Mouse (Mus musculus): ENCODE data around the gene Sel1l3.

Sel1l3 gene

GRCm38 (mm10) chr5:53212782-53213710 is 681 bp downstream of the Sel1l3 start:
- DNase-seq, result peak; percentile 86 to 90

DNA sequence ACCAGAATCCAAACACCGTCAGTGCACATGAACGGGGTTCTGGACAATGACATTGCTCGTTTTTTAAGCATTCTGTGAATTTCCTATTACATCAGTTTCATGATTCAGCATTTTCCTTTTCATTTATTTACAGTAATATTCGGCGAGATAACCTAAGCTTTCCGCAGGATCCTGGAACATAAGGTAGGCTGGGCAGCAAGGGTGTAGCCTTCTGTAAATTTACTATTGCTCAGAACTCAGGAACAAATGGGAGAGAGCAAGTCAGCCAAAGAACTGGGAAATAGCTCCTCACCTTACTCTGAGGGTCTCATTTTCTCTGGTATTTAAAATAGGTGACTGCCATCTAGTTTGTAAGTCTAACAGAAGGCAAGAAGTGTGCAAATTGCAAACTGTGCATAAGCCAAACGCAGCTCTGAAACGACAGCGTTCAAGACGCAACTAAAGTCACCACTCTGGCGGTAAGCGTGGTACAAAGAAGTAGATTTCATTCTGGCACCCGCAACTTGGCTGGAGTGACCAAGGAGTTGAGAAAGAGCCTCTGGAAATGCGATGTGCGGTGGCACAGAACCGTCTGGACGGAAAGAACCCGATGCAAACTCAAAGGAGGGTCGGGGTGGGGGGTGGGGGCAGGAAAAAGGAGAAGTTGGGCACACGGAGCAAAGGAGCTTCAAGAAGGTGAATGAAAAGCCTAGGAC is 1.5 kb downstream of the Sel1l3 start:
- peak in 1 of 2 experiments; percentile 47 for DNase-seq

- peak; percentile 48 to 65 for DNase-seq
Measured at GRCm38 (mm10) chr5:53211241-53211640, 2.5 kb downstream of the Sel1l3 start.

DNA sequence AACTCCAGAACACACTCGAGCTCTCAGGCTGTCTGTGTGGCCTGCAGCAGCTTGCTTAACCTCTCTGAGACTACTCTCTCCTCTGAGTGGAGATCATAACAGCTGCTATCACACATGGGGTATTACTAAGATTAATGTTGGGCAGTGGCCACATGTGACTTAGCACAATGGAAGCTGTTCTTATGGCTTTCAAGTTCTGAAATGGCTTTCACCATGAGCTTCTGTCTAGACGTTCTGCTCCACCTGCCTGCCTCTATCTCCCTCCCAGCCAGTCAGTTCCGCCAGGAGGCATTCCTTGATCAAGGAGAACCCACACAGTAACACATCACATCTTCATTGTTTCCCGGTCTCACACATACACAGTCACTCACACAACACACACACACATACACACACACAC is 3.2 kb downstream of the Sel1l3 start:
- DNase-seq, result peak; percentile 36 to 44

DNA sequence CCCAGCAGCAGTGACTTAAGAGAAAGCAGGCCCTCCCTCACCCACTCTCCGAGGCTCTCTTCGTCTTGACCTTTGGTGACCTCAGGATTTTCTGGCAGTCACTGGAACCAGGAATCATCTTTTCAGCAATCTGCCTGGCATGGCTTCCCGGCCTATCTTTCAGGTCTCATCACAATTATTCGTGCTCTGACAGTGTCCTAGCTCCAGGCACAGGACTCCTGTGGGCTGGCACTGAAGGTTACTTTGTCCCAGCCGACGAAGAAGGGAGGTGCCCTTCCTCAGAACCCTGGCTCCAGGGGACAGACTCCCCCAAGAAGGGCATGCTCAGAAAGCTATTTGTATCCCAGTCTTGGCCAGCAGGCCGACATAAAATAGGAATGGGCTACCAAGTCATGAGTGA is 4.0 kb downstream of the Sel1l3 start:
- peak; percentile 33 to 46 for DNase-seq

- DNase-seq, result peak; percentile 49 to 59
Measured at GRCm38 (mm10) chr5:53208731-53209130, 5.0 kb downstream of the Sel1l3 start.

GRCm38 (mm10) chr5:53206575-53206974 is 7.2 kb downstream of the Sel1l3 start:
- DNase-seq, result no peak

- DNase-seq, result no peak
Measured at GRCm38 (mm10) chr5:53202748-53203147, 11.0 kb downstream of the Sel1l3 start.

DNA sequence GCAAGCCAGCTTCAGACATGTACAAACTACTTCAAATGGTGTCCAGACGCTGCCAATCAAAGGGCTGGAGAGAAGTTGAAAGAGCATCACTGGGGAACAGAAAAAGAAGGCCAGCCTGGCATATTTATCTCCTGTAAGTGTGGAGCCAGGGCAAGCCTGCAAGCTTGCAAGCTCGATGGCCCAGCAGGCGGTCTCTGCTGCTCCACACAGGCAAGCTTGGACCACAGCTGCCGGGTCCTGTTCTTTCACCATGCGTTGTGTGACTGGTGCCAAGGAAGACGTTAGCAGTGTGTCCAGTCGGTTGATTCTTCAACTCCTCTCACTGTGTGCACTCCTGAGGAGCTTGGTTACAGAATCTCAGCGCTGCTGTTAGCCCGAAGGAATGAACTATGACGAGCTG is 12.9 kb downstream of the Sel1l3 start:
- DNase-seq, result peak; percentile 82 to 89

GRCm38 (mm10) chr5:53198408-53198807 is 15.3 kb downstream of the Sel1l3 start:
- peak; percentile 43 to 56 for DNase-seq

GRCm38 (mm10) chr5:53196387-53197088 is 17.2 kb downstream of the Sel1l3 start:
- peak; percentile 76 for DNase-seq

DNA sequence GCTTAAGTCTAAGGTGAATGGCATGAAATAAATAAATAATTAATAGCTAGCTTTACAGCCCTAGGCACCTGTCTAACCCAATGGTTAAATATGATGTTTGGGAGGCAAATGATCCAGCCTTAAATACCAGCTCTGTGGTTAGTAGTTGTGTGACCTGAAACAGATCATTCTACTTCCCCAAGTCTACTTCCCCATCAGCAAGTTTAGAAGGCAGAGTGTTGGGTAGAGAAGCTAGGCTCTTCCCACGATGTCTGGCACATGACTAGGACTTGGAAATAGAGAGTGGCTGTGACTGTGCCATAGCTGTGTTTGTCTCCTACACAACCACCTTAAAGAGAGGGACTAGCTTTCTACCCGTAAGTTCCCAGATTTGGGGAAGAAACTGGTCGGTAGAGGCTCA is 18.9 kb downstream of the Sel1l3 start:
- DNase-seq, result no peak

- DNase-seq, result peak in 1 of 2 experiments; percentile 34
Measured at GRCm38 (mm10) chr5:53194421-53194820, 19.3 kb downstream of the Sel1l3 start.

GRCm38 (mm10) chr5:53193092-53194030 is 20.4 kb downstream of the Sel1l3 start:
- no peak for DNase-seq

GRCm38 (mm10) chr5:53188608-53189007 is 25.1 kb downstream of the Sel1l3 start:
- DNase-seq, result no peak

DNA sequence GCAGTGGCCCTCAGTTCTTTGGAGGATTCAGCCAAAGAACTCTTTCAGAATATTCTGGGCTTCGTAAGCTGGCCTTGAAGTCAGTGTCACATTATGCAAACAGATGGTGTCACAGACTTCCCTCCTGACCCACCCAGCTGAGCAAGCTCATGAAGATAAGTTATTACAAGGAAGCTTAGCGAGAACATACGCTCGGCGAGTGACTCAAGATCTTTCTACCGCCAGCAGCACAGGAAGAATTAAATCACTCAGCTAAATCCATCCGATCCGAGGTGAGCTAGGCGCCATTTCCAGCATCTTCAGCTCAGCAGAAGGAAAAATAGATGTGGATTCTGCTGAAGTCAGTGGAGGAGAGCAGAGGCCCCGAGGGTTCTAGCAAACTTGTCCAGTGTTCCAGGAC is 26.5 kb downstream of the Sel1l3 start:
- peak in 1 of 2 experiments; percentile 48 for DNase-seq

GRCm38 (mm10) chr5:53185803-53186202 is 27.9 kb downstream of the Sel1l3 start:
- DNase-seq, result no peak

DNA sequence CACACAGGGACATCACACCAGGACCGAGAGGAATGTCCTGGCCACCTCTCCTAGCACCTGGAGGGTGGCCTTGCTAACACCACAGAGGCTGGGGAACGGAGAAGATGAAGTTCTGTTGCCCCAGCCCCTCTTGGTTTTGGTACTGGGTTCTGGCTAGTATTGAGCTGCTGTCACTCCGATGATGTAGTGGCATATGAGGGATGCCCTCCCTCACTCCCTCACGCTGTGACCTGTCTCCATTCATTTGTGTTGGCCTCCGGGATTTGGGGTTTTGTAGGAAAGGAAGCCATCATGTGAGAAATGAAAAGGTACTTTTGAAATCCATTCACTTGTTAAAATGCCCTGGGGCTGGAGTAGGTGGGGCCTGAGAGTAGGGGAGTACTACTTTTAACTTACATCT is 33.8 kb downstream of the Sel1l3 start:
- DNase-seq, result no peak

DNA sequence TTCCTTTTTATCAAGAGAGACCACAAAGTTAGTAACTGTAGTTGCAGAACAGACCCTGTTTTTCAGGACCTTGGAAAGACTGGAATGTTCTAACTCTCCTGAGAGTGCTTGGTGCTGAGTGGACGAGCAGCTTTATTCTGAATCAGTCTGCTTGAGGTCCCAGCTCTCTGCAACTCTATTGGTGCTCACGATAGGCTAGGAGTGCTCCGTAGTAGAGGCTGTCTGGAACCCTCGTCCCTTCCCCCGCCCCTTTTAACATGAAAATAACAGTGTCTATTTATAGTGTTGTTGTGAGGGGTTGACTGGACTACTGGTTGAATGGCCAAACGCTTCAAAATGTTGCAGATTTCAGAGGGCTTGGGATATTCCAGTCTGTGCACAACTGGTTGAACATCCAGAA is 37.0 kb downstream of the Sel1l3 start:
- DNase-seq, result no peak

DNA sequence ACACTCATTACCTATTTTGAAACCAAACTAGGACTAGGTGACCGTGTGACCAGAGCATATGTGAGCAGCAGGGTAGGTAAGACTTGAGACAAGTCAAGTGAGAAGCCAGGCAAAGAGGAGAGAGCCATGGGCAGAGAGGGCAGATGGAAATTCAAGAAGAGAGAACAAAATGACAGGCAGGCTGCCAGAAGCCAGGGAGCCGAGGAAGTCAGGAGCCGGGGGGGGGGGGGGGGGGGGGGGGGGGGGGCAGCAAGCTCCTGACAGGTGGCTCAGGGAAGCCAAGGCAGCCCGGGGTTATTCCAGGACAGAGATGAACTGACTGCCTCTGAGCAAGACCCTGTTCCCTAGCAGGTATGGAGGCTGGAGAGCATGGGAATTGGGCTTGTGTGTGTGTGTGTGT is 37.7 kb downstream of the Sel1l3 start:
- DNase-seq, result peak; percentile 90 to 96

GRCm38 (mm10) chr5:53175195-53175594 is 38.5 kb downstream of the Sel1l3 start:
- no peak for DNase-seq

DNA sequence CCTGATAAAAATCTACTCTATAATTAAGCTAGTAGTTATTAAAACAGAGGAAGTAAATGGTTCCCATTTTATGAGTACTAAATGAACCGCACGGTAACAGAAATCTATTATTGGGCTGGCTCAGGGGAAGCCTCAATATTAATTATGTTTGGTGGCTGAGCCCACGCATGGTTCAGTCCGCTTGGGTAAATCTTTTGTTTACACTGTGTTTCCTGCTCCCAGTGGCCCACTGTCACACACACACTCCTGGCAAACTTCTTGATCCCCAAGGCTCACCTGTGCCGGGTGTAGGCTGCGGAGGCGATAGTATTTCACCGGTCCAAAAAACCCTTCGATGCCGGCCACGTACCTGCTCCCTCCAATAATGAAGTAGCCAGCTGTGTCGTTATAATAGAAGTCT is 39.3 kb downstream of the Sel1l3 start:
- peak in 1 of 2 experiments; percentile 39 for DNase-seq

Measured in cerebellum, postnatal 25 days (tissue).